Mouse (Mus musculus) hindbrain, embryonic 14.5 days (tissue): ENCODE measurements around the gene Ociad1. TPM values are rescaled to one million over a fixed set of nuclear protein-coding genes. Genes with fewer than 3 reads are reported as not detected.

Experiments used
- ATAC-seq: fragments of 200-750 bp; cut with Nextera tagmentation; 2 replicates; pipeline ENCODE4 v1.8.0; 2017; ENCODE audit warnings: moderate number of reproducible peaks, mild to moderate bottlenecking, moderate TSS enrichment, moderate library complexity; ENCODE audit not compliant: low FRiP score
- DNase-seq: peaks from one replicate; pipeline ENCODE4 v3.0.0-alpha.2; 2015; ENCODE audit warnings: low spot score
- H3K27ac ChIP-seq: fragments of 300-500 bp; sonication (generic); 2 replicates; pipeline ENCODE4 v1.5.1; 2014; ENCODE audit warnings: mild to moderate bottlenecking, moderate library complexity
- H3K27me3 ChIP-seq: fragments of 300-500 bp; sonication (generic); 2 replicates; pipeline ENCODE4 v1.6.1; 2014; ENCODE audit warnings: mild to moderate bottlenecking, low read length, mixed read lengths; ENCODE audit not compliant: control insufficient read depth, insufficient read depth
- H3K36me3 ChIP-seq: fragments of 300-500 bp; sonication (generic); replicated peaks from 2 replicates; pipeline ENCODE4 v1.6.1; 2014; ENCODE audit not compliant: control insufficient read depth, insufficient read depth
- H3K4me1 ChIP-seq: fragments of 300-500 bp; sonication (generic); replicated peaks from 2 replicates; pipeline ENCODE4 v1.6.1; 2014; ENCODE audit warnings: antibody characterized with exemption, low read length, mixed read lengths; ENCODE audit not compliant: control insufficient read depth, insufficient read depth
- H3K4me2 ChIP-seq: fragments of 300-500 bp; sonication (generic); replicated peaks from 2 replicates; pipeline ENCODE4 v1.6.1; 2014; ENCODE audit warnings: mild to moderate bottlenecking, moderate library complexity
- H3K4me3 ChIP-seq: fragments of 300-500 bp; sonication (generic); replicated peaks from 2 replicates; pipeline ENCODE4 v1.5.1; 2014; ENCODE audit warnings: mild to moderate bottlenecking, low read length
- H3K9ac ChIP-seq: fragments of 300-500 bp; sonication (generic); 2 replicates; pipeline ENCODE4 v1.6.1; 2014
- H3K9me3 ChIP-seq: fragments of 300-500 bp; sonication (generic); 2 replicates; pipeline ENCODE4 v1.6.1; 2016; ENCODE audit warnings: low read length; ENCODE audit not compliant: control insufficient read depth
- WGBS: fragments of 180-500 bp; shearing (Covaris S2); extraction: QIAGEN DNeasy Blood & Tissue Kit; methylation state at CpG from one replicate; pipeline ENCODE4 v1.1.7; 2014; 5-methylcytosine and 5-hydroxymethylcytosine counted together
- polyA plus RNA-seq: library from polyadenylated mRNA; unstranded; fragments of >200 nt; fragmentation: Nextera tagmentation; extraction: Ambion mirVana; gene quantifications from 2 replicates; pipeline ENCODE4 v1.2.1, GENCODE M21; 2014

The Ociad1 gene
- polyA plus RNA-seq, 1 experiment from 2014 or later: 226 TPM

- Histone ChIP-seq H3K9ac (no peak within 1 kb of the TSS), H3K27ac (no peak within 1 kb of the TSS), H3K4me2 (no peak within 1 kb of the TSS), H3K4me3 (no peak within 1 kb of the TSS), H3K36me3 (no peaks in the 10 kb centered on the region), H3K4me1 (0 out of 2 replicates have a peak, but pooled peaks cover 6% of the 10 kb centered on the region), H3K27me3 (no peaks in the 10 kb centered on the region), H3K9me3 (no peaks in the 10 kb centered on the region)
- no peak for DNase-seq
- WGBS: 77% methylated on average over 8 of the region's 8 CpGs
- ATAC-seq: no peak
Observed at GRCm38 (mm10) chr5:73340723-73341235, 48.2 kb downstream of the Ociad1 start, which contains the start of gene Ociad2. Gene Ociad2, minus strand, starts transcription at chr5:73341028.

- Histone ChIP-seq H3K9ac (no peak overlapping the region), H3K27ac (no peak overlapping the region), H3K4me3 (no peak overlapping the region), H3K4me2 (no peak overlapping the region), H3K9me3 (no peaks in the 10 kb centered on the region), H3K4me1 (0 out of 2 replicates have a peak, but pooled peaks cover under 1% of the 10 kb centered on the region), H3K27me3 (no peaks in the 10 kb centered on the region), H3K36me3 (no peaks in the 10 kb centered on the region)
- WGBS: 90% methylated on average over 22 of the region's 22 CpGs
- DNase-seq: no peak
- no peak for ATAC-seq
Observed at GRCm38 (mm10) chr5:73342701-73343355, 50.2 kb downstream of the Ociad1 start.

- no peak overlapping the region for H3K9ac ChIP-seq
- H3K4me1 ChIP-seq: no peaks in the 10 kb centered on the region
- no peak for DNase-seq
- WGBS: 71% methylated on average over 10 of the region's 10 CpGs
- H3K27ac ChIP-seq: no peak overlapping the region
- no peak overlapping the region for H3K4me2 ChIP-seq
- H3K27me3 ChIP-seq: no peaks in the 10 kb centered on the region
- no peak overlapping the region for H3K4me3 ChIP-seq
- no peak for ATAC-seq
- no peaks in the 10 kb centered on the region for H3K9me3 ChIP-seq
- H3K36me3 ChIP-seq: no peaks in the 10 kb centered on the region
Observed at GRCm38 (mm10) chr5:73344310-73344709, 51.7 kb downstream of the Ociad1 start.

GRCm38 (mm10) chr5:73345254-73345653 lies 52.7 kb downstream of the Ociad1 start:
- Histone ChIP-seq H3K4me2 (no peak overlapping the region), H3K27me3 (no peaks in the 10 kb centered on the region), H3K27ac (no peak overlapping the region), H3K4me3 (no peak overlapping the region), H3K36me3 (no peaks in the 10 kb centered on the region), H3K4me1 (no peaks in the 10 kb centered on the region), H3K9me3 (no peaks in the 10 kb centered on the region), H3K9ac (no peak overlapping the region)
- ATAC-seq (no peak), DNase-seq (no peak)
- WGBS: 71% methylated on average over 4 of the region's 4 CpGs

DNA sequence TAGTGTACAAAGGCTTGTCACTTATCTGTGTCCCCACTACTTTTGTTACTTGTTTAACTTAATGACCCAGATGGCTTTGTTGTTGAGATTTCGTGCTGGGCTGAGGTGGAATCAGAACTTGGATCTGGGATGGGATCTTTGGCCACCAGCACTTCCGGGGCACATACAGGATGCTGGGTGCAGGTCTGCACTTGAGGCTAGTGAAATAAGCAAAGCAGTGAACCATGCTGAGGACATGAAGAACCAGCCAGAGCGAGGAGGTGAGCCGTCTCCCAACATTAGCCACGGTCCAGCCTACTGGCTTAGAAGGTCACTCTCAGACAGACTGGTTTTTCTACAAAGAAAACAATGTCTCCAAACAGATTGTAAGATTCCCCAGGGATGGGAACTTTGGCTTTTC lies 56.9 kb downstream of the Ociad1 start:
- no peaks in the 10 kb centered on the region for H3K9me3 ChIP-seq
- no peak overlapping the region for H3K9ac ChIP-seq
- no peaks in the 10 kb centered on the region for H3K27me3 ChIP-seq
- DNase-seq (no peak), ATAC-seq (no peak)
- H3K4me2 ChIP-seq: no peak overlapping the region
- no peak overlapping the region for H3K4me3 ChIP-seq
- no peaks in the 10 kb centered on the region for H3K36me3 ChIP-seq
- H3K27ac ChIP-seq: no peak overlapping the region
- 0 out of 2 replicates have a peak, but pooled peaks cover 4% of the 10 kb centered on the region for H3K4me1 ChIP-seq
- WGBS: 39% methylated on average over 5 of the region's 5 CpGs

DNA sequence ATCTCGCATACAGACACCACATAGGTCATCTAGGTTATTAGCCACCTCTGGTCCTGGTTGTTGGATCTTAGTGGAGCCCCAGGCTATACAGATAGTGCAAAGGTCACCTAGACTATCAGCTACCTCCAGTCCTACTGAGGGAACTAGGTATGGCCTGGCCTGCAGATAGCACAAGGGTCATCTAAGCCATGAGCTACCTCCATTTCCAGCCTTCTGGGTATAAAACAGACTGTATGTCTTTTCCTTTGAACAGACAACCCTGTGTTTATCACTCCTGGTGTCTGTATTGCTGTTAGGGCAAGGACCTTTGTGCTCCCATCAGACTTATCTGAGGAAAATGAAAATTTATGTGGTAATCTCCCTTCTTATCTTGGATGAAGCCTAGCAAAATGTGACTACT lies 59.2 kb downstream of the Ociad1 start:
- Histone ChIP-seq H3K36me3 (no peaks in the 10 kb centered on the region), H3K4me1 (0 out of 2 replicates have a peak, but pooled peaks cover 4% of the 10 kb centered on the region), H3K9me3 (no peaks in the 10 kb centered on the region), H3K4me2 (no peak overlapping the region), H3K27me3 (no peaks in the 10 kb centered on the region), H3K27ac (no peak overlapping the region), H3K4me3 (no peak overlapping the region), H3K9ac (no peak overlapping the region)
- 90% methylated on average over 1 of the region's 1 CpGs for WGBS
- ATAC-seq (no peak), DNase-seq (no peak)

DNA sequence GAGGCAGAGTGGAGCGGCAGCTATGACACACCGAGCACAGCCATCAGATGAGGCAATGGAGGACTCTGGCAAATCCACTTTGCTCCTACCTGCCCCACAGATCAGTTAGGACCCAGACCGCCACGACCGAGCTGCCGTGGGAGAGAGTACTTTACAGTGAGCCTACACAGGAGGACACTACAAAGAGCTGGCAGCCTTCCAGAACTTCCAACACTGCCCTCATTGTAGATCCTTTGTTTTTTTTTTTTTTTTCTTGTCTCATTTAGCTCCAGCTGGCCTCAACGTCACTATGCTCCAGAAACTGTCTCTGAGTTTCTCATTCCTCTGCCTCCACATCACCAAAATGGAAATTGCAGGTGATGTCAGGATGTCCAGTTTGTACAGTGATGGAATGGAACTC lies 60.9 kb downstream of the Ociad1 start:
- Histone ChIP-seq H3K9me3 (no peaks in the 10 kb centered on the region), H3K4me2 (no peak overlapping the region), H3K9ac (no peak overlapping the region), H3K4me3 (no peak overlapping the region), H3K27me3 (no peaks in the 10 kb centered on the region), H3K36me3 (no peaks in the 10 kb centered on the region), H3K27ac (no peak overlapping the region), H3K4me1 (0 out of 2 replicates have a peak, but pooled peaks cover 4% of the 10 kb centered on the region)
- ATAC-seq: no peak
- 47% methylated on average over 7 of the region's 7 CpGs for WGBS
- peak; percentile 43 for DNase-seq

- Histone ChIP-seq H3K36me3 (no peaks in the 10 kb centered on the region), H3K4me1 (0 out of 2 replicates have a peak, but pooled peaks cover 4% of the 10 kb centered on the region), H3K27ac (no peak overlapping the region), H3K27me3 (no peaks in the 10 kb centered on the region), H3K9ac (no peak overlapping the region), H3K4me2 (no peak overlapping the region), H3K4me3 (no peak overlapping the region), H3K9me3 (no peaks in the 10 kb centered on the region)
- DNase-seq: no peak
- WGBS: 58% methylated on average over 3 of the region's 3 CpGs
- no peak for ATAC-seq
Observed at GRCm38 (mm10) chr5:73353978-73354377, 61.4 kb downstream of the Ociad1 start.

DNA sequence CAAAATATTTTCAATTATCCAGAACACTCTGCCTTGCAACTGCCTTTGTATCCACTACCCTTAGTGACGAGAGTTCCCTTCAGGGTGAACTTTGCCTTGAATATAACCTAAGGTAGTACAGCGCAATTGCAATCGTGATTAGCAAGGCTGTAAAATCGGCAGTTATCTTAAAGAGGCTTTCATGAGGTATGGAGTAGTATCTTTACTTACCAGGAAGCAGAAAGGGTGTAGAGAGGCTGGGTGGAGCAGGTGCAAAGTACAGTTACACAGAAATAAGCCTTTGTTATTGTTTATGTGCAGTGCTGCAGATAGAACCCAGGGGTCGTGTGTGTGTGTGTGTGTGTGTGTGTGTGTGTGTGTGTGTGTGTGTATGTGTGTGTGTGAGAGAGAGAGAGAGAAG lies 62.8 kb downstream of the Ociad1 start:
- Histone ChIP-seq H3K36me3 (no peaks in the 10 kb centered on the region), H3K9me3 (no peaks in the 10 kb centered on the region), H3K4me2 (no peak overlapping the region), H3K27me3 (no peaks in the 10 kb centered on the region), H3K9ac (no peak overlapping the region), H3K27ac (no peak overlapping the region), H3K4me1 (peaks cover 4% of the 10 kb centered on the region; the same call in 1 of the 2 replicates), H3K4me3 (no peak overlapping the region)
- 81% methylated on average over 5 of the region's 5 CpGs for WGBS
- no peak for DNase-seq
- no peak for ATAC-seq
